In the genomic region with DNA sequence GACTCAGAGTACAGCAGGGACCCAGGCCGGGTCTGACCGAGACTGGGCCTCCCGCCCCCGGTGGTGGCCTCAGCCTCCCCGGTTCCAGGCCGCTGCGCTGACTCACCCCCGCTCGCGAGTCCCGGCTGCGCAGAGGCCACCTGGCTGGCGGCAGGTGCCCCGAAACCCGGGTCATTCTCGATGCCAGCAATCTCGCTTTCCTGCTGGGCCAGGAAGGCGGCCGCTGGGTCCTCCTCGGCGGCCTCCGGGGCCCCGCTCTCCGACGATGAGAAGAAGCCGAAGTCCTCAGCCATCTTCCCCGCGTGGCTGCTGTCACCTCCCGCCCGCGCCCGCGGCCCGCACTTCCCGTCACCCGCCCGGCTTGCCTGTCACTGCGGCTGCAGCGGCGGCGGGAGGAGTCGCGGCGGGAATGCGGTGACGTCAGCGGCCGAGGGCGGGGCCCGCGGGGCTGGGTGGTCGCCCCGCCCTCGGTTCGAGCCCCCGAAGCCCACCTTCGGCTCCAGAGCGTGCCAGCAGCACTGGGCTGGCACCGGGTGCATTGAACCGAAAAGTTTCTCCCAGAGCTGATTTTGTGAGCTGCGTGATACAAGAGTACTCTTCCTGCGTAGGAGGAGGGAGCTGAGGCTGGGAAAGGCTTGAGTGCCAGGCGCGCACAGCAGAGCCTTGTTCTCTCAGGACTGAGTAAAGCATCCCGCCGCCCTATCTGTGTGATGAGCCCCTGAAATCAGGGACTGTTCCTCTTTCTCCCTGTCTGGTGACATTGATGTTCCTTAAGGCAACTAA, we compare ENCODE assay signal across 7 mouse cellular contexts. TPM values are rescaled to one million over a fixed set of nuclear protein-coding genes. Genes with fewer than 3 reads are reported as not detected.
DNase-seq lines count a peak whose midpoint lies in the region; ATAC-seq and TF ChIP-seq lines count a peak whose summit lies in the region.

A gene (minus strand): TSS at position 373 of the 783 bp plus-strand sequence.

- H3K4me2 ChIP-seq in intestine, postnatal 0 days (replicated peaks; ENCODE audit: low read depth): peak within 1 kb of the TSS; percentile 89
- H3K4me2 ChIP-seq in midbrain, embryonic 12.5 days (replicated peaks): peak within 1 kb of the TSS; percentile 62

- H3K4me3 ChIP-seq in intestine, postnatal 0 days (ENCODE audit: low read depth, low read length): peak within 1 kb of the TSS; percentile 78
- H3K4me3 ChIP-seq in limb, embryonic 10.5 days: peak within 1 kb of the TSS; percentile 67
- H3K4me3 ChIP-seq in midbrain, embryonic 12.5 days: peak within 1 kb of the TSS; percentile 54
- H3K4me3 ChIP-seq in small intestine, adult 2 months (ENCODE audit: low read depth, low read length): peak within 1 kb of the TSS; percentile 78

- no peaks in the 10 kb centered on the region for H3K9me3 ChIP-seq in intestine, postnatal 0 days (ENCODE audit: control insufficient read depth)
- H3K9me3 ChIP-seq in limb, embryonic 10.5 days (replicated peaks): no peaks in the 10 kb centered on the region
- H3K9me3 ChIP-seq in midbrain, embryonic 12.5 days: no peaks in the 10 kb centered on the region

- H3K9ac ChIP-seq in intestine, postnatal 0 days (ENCODE audit: low read depth, low read length): peak within 1 kb of the TSS; percentile 89
- peak within 1 kb of the TSS; percentile 57 for H3K9ac ChIP-seq in midbrain, embryonic 12.5 days (replicated peaks)

- no peaks in the 10 kb centered on the region for H3K27me3 ChIP-seq in intestine, postnatal 0 days (replicated peaks; ENCODE audit: control insufficient read depth, insufficient read depth, low read length)
- H3K27me3 ChIP-seq in limb, embryonic 10.5 days (ENCODE audit: low read depth, poor library complexity, severe bottlenecking): peaks cover 34% of the 10 kb centered on the region
- peaks cover 38% of the 10 kb centered on the region for H3K27me3 ChIP-seq in midbrain, embryonic 12.5 days
- no peaks in the 10 kb centered on the region for H3K27me3 ChIP-seq in small intestine, adult 2 months (ENCODE audit: control insufficient read depth, insufficient read depth, low read length)

- 0% methylated on average over 66 of the region's 66 CpGs for WGBS in intestine, postnatal 0 days
- 1% methylated on average over 66 of the region's 66 CpGs for WGBS in limb, embryonic 10.5 days
- under 1% methylated on average over 66 of the region's 66 CpGs for WGBS in midbrain, embryonic 12.5 days
- WGBS in small intestine, adult 2 months: under 1% methylated on average over 66 of the region's 66 CpGs

- H3K36me3 ChIP-seq in intestine, postnatal 0 days (ENCODE audit: control insufficient read depth, insufficient read depth): 0 out of 2 replicates have a peak, but pooled peaks cover 7% of the 10 kb centered on the region
- H3K36me3 ChIP-seq in limb, embryonic 10.5 days: no peaks in the 10 kb centered on the region
- H3K36me3 ChIP-seq in midbrain, embryonic 12.5 days: no peaks in the 10 kb centered on the region
- H3K36me3 ChIP-seq in small intestine, adult 2 months (ENCODE audit: control insufficient read depth, insufficient read depth, low read length): no peaks in the 10 kb centered on the region; the same call in 1 of the 2 replicates

- TF ChIP-seq CTCF in intestine, postnatal 0 days (IDR thresholded peaks at IDR 0.05; ENCODE audit: low read depth): no peak
- no peak for TF ChIP-seq CTCF in small intestine, adult 2 months (IDR thresholded peaks at IDR 0.05; ENCODE audit: extremely low read depth, insufficient read length, insufficient replicate concordance, low read depth, low read length)

- H3K27ac ChIP-seq in intestine, postnatal 0 days (ENCODE audit: low read depth, low read length): peak within 1 kb of the TSS; percentile 88
- H3K27ac ChIP-seq in limb, embryonic 10.5 days: peak within 1 kb of the TSS; percentile 79
- no peak within 1 kb of the TSS for H3K27ac ChIP-seq in midbrain, embryonic 12.5 days (replicated peaks)
- peak within 1 kb of the TSS; percentile 54 for H3K27ac ChIP-seq in small intestine, adult 2 months (ENCODE audit: insufficient read depth, low read depth, low read length)

- peak; percentile 74 for ATAC-seq in intestine, postnatal 0 days
- peak; percentile 62 for ATAC-seq in midbrain, embryonic 12.5 days (ENCODE audit: low FRiP score, low read depth)

- TF ChIP-seq POLR2A in small intestine, adult 2 months (IDR thresholded peaks at IDR 0.05; ENCODE audit: low read depth, low read length): peak; percentile 69

- no peaks in the 10 kb centered on the region; the same call in 1 of the 2 replicates for H3K4me1 ChIP-seq in intestine, postnatal 0 days (replicated peaks; ENCODE audit: control insufficient read depth, insufficient read depth, low read length)
- peaks cover 18% of the 10 kb centered on the region for H3K4me1 ChIP-seq in limb, embryonic 10.5 days
- H3K4me1 ChIP-seq in midbrain, embryonic 12.5 days: peaks cover 34% of the 10 kb centered on the region
- peaks cover 8% of the 10 kb centered on the region for H3K4me1 ChIP-seq in small intestine, adult 2 months (ENCODE audit: control insufficient read depth, insufficient read depth, insufficient read length, low read length)

- peak; percentile 79 for DNase-seq in adrenal gland, adult 8-10 months
- peak; percentile 85 for DNase-seq in embryo, embryonic 9.5 days (ENCODE audit: extremely low spot score)
- no peak for DNase-seq in gonadal fat pad, adult 2 months (ENCODE audit: low read depth)
- peak; percentile 88 for DNase-seq in limb, embryonic 10.5 days (ENCODE audit: low spot score)

RNA-seq across cellular contexts. Expression of the gene that starts here (rescaled TPM):
- 100 to 1,000 TPM in 2 of 4 experiments, 10 to 100 TPM in 2; 79.4 to 163 (median 115) TPM for total RNA-seq in adrenal gland, adult 8-10 months (2022)
- polyA plus RNA-seq in gonadal fat pad, adult 2 months (2012; rRNA removed): 45.1 and 46.0 TPM in 2 replicates
- 154 and 158 TPM in 2 replicates for polyA plus RNA-seq in intestine, postnatal 0 days (2015; fragmentation: Nextera tagmentation; extraction: Ambion mirVana)
- 8.5 and 12.3 TPM in 2 replicates for polyA plus RNA-seq in limb, embryonic 10.5 days (2016; fragmentation: Nextera tagmentation; extraction: Ambion mirVana)
- 38.8 and 43.5 TPM in 2 replicates for polyA plus RNA-seq in midbrain, embryonic 12.5 days (2016; fragmentation: Nextera tagmentation; extraction: Ambion mirVana)
- 34.7 and 84.6 TPM in 2 replicates for polyA plus RNA-seq in small intestine, adult 2 months (2012; rRNA removed)
